Mouse (Mus musculus) heart, postnatal 10 days (tissue): ENCODE data around the gene Chp2. TPM values are rescaled to one million over a fixed set of nuclear protein-coding genes. Genes with fewer than 3 reads are reported as not detected.

ENCODE experiments used
- DNase-seq, 2 experiments: peaks; one replicate each; pipeline ENCODE4 v3.0.0; 2021
- intact Hi-C: fragments of 180-260 bp; cut with DNase I; formaldehyde crosslinking; loops from one replicate; pipeline ENCODE4 v1.15.1; 2025
- total RNA-seq, 2 experiments: library from RNA; stranded (reverse); gene quantifications; 2 replicates each; pipeline ENCODE4 v1.2.3; 2021

Chp2 gene
- total RNA-seq, result 1 to 10 TPM; 2.4 to 2.6 TPM

DNA sequence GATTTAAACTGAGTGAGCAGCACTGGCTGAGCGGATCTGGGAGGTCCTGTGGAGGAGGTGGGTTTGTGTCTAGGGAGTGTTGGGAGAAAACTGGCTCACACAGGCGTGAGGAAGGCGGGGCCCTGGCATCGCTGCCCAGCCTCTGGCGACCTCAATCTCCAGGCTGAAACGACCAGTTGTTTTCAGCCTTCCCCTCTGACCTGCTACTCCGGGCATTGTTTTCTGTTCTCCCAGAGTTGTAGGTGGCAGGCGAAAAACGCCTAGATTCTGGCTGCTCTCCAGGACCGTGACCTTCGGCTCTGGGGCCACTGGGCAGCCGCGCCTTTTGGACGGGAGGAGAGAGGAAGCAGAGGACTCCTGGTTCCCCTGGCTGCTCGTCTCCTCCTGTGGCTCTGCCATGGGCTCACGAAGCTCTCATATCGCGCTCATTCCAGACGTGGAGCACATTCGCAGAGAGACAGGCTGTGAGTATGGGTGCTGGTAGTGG is at the start of gene Chp2:
Gene Chp2, plus strand, starts transcription at position 182 of the 487 bp plus-strand sequence.
- DNase-seq, result peak; percentile 20 to 30
- intact Hi-C loops, result no loop called here

DNA sequence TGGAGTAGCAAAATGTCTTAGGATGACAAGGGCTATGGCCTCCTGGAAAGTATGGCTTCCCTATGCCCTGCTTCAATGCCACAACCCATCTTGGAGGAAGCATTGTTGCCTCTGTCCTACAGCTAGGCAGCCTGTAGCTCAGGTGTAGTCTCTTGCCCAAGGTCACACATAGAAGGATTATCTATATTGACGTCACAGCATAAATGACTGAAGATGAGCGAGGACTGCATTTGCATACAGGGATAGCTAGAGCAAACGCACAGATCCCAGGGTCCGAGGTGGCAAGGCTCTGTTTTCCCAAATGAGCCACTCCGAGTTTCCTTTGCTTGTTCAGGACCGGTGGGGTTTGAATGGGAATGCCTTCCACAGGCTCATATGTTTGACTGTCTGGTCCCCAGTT is 48.6 kb upstream of the Chp2 start:
- intact Hi-C loops, result no loop called here
- no peak for DNase-seq

DNA sequence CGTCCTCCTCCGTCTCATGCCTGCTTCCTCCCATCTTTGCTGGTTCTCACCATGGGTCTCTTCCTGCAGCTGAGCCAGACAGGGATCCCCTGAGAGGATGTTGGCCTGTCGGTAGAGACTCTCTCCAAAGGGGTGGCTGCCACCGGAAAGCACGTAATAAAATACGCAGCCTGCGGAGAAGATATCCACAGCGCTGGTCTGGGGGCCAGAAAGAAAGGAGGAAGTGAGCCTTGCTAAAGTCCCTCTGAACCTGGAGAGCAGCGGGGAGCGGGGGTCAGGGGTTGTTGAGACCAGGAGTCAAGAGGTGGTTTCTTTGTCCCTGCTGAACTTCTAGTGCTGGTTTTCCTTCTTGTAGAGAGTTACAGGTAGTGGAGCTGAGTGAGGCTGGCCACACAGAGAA is 47.7 kb upstream of the Chp2 start:
- DNase-seq, result no peak
- intact Hi-C loops, result no loop called here

DNA sequence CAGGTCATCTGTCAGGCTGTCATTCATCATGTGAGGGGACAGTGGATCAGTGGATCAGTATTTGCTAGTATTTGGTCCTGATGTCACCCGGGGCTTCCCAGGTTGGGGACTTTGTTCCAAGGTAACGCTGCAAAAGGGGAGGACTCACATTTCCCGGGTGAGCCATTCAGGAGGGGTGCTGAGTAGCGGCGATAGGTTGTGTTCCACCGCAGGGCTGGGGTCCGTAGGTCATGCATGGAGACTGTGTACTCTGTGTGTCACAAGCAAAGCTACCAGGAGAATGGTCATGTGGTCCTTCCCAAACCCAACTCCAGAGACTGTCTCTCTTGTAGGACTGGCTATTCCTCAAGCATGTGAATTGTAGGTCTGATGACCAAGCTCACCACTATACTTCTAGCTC is 38.6 kb upstream of the Chp2 start:
- intact Hi-C loops, result no loop called here
- DNase-seq, result no peak

DNA sequence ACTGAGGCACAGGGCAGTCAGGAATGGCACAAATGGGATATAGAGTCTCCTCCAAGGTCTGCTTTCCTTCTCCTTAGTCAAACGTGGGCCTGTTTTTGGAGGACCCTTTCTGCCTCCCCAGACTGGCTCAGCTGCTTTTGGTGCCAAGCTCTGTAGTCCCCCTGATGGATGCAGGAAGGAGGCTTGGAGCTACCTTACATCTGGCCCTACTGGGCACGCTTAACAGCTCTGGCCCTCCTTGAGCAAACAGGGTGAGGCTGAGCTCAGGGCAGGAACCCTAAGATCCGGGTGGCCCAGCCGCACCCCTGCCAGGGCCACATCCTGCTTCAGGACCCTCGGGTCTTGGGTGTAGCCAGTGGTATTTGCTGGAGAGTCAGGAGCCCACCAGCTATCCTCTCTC is 34.7 kb upstream of the Chp2 start:
- no peak for DNase-seq
- intact Hi-C loops, result no loop called here

DNA sequence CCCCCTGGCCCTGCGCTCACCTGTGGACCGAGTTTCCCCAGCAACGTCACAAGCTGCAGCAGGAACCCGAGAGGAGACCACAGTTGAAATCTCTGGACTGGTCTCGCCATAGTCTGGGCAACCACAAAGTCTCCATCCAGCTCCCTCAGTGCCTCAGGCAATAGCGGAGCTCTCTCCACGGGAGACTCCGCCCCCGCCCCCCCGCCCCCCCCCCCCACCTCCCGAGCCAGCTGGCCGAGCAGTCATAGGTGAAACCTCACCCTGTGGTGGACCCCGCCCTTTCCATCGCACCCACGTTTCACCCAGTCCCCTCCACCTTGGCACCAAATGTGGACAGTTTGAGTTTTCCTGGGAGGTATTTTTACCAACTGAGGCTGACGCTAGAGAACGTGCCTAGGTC is 33.3 kb upstream of the Chp2 start, which contains the start of gene Ern2:
Gene Ern2, minus strand, starts transcription at position 165 of the 400 bp plus-strand sequence.
- intact Hi-C loops, result no loop called here
- DNase-seq, result no peak

DNA sequence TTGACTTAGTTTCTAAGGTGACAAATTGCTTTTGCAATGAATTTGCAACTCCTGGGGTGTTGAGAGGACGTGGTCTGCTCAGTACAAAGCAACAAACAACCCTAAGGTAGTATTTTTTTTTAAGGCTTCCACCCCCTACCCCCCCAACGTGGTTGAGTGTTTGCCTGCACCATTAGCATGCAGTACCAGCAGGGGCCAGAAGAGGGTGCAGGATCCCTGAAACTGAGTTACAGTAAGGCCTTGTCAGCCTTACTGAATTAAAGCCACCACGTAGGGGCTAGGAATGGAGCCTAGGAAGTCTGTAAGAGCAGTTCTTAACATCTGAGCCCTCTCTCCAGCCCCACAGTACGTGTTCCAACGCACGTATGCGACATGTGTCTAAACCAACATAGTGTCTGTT is 29.8 kb upstream of the Chp2 start:
- DNase-seq, result peak; percentile 32 to 61
- intact Hi-C loops, result no loop called here

DNA sequence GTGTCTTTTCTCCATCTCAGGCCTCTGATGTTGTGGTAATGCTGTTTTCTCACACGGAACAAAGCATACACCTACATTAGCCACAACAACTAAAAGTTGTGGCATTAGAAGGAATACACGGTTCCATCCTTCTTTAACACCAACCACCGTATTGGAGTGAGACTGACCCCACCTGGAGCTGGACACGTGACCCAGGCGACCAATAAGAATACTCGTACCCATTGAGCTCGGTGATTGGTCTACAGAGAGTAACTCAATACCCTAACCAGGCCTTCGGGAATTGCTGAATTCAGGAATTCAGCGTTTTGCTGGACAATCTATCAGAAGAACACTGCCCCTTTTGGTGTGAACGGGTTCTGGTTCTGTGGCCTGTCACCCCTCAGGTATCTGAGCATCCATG is 28.2 kb upstream of the Chp2 start:
- intact Hi-C loops, result no loop called here
- DNase-seq, result no peak

DNA sequence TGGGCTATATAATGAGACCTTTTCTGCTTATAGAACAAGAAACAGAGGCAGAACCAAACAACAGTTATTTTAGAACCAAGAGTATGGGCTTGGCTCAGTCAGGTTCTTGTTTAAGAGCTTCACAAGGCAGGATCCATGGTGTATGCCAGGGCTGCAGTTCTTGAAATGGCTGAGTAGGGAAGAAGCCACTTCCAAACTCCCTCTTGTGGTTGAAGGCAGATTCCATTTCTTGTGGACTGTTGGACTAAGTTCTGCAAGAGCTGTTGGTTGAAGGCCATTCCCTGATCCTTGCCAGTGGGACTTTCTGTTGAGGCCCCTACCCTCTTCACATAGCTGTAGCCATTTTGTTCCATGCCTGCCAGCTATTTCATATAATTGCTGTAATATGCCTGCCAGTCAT is 25.4 kb upstream of the Chp2 start:
- no peak for DNase-seq
- intact Hi-C loops, result no loop called here

DNA sequence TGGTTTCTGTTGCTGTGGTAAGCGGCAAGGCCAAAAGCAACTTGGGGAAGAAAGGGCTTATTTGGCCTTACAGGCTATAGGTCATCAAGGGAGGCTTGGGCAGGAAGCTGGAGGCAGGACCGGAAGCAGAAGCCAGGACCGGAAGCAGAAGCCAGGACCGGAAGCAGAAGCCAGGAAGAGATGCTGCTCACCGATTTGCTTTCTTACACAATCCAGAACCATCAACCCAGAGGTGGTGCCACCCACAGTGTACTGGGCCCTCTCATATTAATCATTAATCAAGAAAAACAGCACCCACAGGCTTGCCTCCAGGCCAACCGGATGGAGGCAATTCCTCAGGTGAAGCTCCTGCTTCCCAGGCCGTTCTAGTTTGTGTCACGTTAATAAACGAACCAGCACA is 22.5 kb upstream of the Chp2 start:
- no peak for DNase-seq
- intact Hi-C loops, result no loop called here

DNA sequence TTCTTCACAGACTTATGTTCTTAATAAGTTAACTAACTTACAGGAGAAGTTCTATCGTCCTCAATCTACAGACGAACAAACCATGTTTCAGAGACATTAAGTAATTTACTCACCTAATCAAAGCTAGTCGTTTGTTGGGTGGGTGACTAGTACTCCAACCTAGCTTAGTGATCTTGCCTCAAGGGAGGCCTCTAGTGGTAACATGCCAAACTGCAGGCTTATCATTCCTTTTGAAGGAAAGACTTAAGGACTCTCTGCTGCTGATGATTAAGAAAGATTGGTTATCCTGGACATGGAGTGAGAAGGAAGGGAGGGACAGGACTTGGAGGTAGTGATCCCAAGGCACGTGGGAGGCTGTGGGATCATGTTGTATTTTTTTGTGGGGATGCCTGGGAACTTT is 22.0 kb upstream of the Chp2 start:
- intact Hi-C loops, result no loop called here
- DNase-seq, result peak; percentile 43 to 54

DNA sequence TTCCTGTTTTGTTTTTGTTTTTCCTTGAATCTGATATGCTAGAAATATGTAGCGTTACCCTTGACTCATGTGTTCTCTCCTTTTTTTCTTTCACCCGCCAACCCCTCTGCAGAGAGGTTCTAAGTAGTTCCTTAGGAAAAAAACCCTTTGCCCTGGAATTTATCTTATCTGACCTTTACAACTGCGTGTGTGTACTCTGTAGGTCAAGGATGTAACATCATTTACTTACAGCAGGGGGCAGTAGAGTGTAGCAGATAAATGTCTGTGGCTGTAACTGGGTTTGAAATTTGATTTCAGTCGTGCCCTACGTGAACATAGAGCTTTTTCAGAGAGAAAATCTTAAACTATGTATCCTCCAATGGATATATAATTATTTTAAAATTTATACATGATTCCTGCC is 20.0 kb upstream of the Chp2 start:
- intact Hi-C loops, result loop anchor here (1.0 kb wide), 2 partner anchors 43 to 260 kb away; no protein-coding TSS in a partner anchor
- peak; percentile 40 to 58 for DNase-seq

DNA sequence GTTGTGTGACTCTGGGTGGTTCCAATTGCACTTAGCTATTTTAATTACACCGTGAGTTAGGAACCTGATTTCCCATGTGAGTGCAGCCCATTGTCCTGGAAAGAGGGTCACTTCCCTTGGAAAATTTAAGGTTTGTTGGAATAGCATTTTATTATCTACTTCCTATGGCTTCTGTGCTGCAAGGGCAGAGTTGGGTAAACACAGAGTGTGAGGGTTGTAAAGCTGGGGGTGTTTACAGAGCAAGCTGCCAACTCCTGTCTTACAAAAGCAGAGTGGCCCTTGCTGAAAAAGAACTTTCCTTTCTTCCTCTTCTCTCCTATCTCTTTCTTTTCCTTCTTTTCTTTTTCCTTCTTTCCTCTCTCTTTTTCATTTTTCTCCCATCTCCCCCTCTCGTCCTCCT is 15.4 kb upstream of the Chp2 start:
- no peak for DNase-seq
- intact Hi-C loops, result no loop called here

DNA sequence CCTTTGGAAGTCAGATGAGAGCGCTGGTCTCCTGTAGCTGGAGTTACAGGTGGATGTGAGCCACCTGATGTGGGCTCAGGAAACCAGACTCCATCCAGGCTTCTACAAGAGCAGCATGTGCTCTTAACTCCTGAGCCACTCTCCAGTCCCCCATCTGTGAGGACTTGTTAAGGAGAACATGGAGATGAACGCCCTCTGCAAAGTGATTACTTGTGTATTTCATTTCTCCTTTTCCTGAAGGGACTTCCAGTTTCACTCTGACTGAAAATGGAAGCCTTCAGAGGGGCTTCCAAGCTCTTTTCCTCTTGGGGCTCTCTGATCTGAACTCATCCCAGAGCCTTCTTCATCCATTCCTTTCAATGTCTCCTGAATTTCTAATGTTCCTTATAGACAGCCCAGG is 13.2 kb upstream of the Chp2 start:
- intact Hi-C loops, result no loop called here
- no peak for DNase-seq

DNA sequence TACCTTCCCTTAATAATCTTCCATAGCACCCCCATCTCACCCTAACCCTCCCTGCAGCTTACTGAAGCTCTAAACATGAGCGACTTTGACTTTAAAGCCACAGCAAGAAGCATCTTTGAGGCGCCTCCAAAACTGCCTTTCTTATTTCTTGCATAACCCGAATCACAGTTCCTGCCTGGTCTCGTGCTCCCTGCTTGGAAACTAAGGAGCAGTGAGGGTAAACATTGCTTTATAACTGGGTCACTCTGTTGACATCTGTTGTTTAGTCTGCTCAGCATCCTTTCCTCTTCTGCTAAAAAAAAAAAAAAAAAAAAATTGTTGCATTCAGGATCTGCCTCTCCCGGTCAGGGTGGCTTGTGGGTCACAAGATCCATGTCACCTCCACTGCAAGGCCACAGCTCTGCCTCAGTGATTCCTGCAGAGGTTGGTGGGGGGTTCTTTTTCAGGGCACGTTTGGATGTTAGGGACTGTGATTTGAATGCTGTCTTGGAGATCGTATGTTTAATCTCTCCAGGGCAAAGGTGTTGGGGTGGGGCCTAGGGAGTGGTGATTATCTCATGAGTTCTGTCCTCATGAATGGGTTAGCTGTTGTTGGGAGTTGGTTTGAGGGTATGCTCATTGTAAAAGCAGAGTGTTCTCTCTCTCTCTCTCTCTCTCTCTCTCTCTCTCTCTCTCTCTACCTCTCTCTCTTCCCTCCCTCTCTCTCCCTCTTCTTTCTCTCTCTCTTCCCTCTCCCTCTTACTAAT is 10.8 kb upstream of the Chp2 start:
- no peak for DNase-seq
- intact Hi-C loops, result no loop called here

DNA sequence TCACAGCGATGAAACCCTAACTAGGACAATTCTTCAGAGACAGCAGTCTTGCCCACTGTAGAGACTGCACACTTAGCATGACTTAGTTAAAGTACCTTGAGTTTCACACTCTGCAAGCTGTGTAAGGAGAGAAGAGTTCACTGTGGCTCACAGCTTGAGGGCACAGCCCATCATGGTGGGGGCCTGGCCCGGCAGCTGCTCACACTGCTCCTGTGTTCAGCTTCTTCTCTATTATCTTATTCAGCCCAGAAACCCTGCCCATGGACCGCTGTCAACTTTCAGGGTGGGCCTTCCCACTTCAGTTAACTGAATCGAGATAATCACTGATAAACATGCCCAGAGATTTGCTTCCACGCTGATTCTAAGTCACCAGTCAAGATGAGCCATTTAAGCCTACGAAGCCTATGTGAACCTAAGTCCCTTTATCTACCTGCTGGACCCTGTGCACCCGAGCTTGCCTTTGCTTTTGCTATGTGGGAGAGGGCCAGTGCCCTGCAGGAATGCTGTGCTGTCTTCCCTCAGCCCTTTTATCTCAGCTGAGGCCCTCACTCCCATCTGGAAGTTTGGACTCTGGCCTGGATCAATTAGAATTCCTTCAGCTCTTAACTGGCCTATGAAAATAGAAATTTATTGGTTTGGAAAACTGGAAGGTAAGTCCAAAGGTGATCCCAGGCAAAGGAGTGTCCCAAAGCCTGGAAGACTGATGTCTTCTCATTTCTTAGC is 6.9 kb downstream of the Chp2 start:
- intact Hi-C loops, result no loop called here
- DNase-seq, result no peak

DNA sequence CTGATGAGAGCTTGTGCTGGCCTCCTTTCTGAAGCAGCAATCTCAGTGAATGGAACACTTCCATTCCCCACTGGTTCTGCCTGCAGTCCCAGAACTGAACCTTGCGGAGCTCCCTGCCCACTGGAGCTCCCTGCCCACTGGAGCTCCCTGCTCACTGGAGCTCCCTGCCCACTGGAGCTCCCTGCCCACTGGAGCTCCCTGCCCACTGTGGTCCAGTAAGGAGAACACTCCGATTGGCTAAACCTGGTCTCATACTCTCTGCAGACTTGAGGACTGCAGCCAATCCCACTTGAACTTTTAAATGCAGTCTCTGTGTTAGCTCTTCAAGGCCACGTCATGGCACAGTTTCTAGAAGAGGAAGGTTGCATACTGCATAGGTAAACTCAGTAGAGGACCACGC is 7.4 kb downstream of the Chp2 start:
- intact Hi-C loops, result no loop called here

DNA sequence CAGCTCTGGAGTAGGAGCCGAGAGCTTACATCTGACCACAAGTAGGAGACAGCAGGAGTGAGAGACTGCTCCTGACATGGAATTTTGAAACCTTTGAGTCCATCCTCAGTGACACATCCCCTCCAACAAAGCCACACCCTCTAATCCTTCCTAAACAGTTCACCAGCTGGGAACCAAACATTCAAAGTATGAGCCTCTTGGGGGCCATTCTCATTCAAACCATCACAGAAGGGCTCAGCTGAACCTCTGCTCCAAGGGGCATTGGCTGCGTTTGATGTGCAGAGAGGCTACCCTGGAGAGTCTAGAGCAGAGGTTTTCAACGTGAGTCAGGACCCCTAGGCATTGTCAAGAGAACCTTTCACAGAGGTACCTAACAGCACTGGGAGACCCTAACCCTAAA is 10.0 kb downstream of the Chp2 start:
- intact Hi-C loops, result no loop called here
- DNase-seq, result no peak

More for the DNA sequence above, 7.4 kb downstream of the Chp2 start:
- no peak for DNase-seq

DNA sequence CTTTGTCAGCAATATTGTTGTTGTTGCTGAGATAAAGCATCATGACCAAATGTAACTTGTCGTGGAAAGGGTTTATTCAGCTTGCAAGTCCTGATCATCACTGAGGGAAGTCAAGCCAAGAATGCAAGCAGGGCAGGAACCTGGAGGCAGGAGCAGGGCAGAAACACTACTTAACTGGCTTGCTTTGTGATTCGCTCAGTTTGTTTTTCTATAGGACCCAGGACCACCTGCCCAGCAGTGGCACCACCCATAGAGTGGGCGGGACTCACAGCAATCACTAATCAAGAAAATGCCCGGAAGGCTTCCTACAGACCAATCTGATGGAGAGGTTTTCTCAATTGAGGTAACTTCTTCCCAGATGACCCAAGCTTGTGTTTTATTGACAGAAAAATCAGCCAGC is 10.6 kb downstream of the Chp2 start:
- no peak for DNase-seq
- intact Hi-C loops, result no loop called here

DNA sequence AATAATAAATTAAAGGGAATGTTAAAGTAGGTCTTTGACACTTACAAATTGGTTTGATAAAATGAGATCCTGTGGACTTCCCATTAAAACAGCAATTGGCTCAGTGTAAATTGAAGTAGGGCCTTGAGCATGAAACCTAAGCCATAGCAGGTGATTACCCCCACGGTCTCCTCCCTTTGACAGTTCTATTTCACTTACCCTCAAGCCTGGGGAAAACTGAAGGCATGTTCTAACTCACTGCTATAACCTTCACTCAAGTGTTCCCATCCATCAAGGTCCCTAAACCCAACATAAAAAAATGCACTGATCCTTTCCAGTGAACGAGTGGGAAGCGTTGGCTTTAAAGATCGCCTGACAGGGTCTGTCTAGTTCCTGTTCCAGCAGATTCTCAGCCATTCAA is 11.6 kb downstream of the Chp2 start:
- DNase-seq, result no peak
- intact Hi-C loops, result no loop called here

DNA sequence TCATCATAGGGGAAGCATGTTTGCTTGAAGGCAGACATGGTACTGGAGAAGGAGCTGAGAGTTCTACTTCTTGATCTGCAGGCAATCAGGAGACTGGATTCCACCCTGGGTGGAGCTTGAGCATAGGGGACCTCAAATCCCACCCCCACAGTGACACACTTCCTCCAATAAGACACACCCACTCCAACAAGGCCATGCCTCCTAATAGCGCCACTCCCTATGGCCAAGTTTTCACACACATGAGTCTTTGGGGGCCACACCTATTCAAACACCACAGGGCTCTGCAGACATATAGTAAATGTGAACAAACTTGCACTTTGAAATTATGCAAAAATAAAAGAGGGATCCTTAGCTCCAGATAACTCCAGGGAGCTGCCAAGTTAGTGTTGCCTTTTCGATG is 19.6 kb downstream of the Chp2 start:
- no peak for DNase-seq
- intact Hi-C loops, result no loop called here

DNA sequence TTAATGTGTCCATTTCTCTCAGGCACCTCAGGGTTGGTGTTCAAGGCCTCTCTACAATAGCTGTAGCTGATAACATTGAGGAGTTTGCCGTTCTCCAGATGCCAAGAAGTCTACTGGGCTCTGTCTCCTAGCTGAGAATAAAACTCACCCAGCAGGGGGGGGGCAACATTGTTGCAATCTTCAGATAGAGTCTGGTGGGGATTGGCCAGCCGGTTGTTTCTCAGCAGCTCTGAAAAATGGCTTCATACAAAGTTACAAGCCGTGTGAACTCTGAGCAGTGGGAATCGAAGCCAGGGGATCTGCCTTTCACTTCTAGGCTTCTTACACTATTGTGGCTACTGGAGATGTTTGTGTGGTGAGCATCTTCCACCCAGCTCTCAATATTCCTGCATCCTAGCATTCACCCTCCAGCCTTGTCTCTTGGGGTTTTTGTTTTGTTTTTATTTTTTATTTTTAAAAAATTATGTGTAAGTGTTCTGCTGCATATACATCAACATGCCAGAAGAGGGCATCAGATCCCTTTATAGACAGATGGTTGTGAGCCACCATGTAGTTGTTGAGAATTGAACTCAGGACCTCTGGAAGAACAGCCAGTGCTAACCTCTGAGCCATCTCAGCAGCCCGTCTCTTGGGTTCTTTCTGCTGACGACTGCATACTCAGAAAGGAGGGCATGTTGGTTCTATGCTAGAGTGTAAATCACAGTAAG is 21.3 kb downstream of the Chp2 start:
- DNase-seq, result no peak
- intact Hi-C loops, result no loop called here
